9 mouse cellular contexts compared by ENCODE assay signal in the genomic region with DNA sequence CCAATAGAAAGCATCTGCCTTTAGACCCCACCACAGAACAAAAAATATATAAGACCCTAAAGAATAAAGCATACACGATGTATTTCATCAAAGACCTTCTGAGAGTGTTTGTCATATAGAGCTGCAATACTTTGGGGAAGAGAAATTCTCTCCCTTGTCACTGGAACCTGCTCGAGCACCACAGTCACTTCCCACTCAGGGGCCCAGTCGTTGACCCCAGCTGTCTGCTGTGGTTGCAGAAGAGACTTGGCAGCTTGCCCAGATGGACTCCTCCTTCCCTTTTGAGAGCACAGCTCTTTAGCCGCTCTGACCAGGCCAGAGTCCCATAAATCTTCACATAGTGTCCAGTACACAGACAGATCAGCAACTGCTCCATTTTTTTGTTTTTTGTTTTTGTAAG. TPM values are rescaled to one million over a fixed set of nuclear protein-coding genes. Genes with fewer than 3 reads are reported as not detected.
DNase-seq lines count a peak whose midpoint lies in the region; ATAC-seq lines count a peak whose summit lies in the region.
"Had no signal": no experiment of that assay in that cellular context is flagged by ENCODE, and none has a peak within 500 bp of the region (broad histone marks: within the 10 kb centered on the region; RNA-seq: fewer than 3 reads in every experiment).

No protein-coding gene starts in this region.

- 28% methylated on average over 4 of the region's 4 CpGs for WGBS in hindbrain, embryonic 14.5 days
- 29% methylated on average over 4 of the region's 4 CpGs for whole genome bisulfite sequencing in hindbrain, embryonic 13.5 days
- WGBS in kidney, embryonic 14.5 days = 13% methylated on average over 4 of the region's 4 CpGs
- 6% methylated on average over 4 of the region's 4 CpGs for WGBS in liver, embryonic 13.5 days (ENCODE audit: insufficient replicate concordance)

- no peaks in the 10 kb centered on the region for H3K36me3 ChIP-seq in hindbrain, embryonic 14.5 days (replicated peaks; ENCODE audit: control insufficient read depth, insufficient read depth)
- H3K36me3 ChIP-seq in hindbrain, embryonic 13.5 days = no peaks in the 10 kb centered on the region
- no peaks in the 10 kb centered on the region for H3K36me3 ChIP-seq in kidney, embryonic 14.5 days (ENCODE audit: control insufficient read depth, insufficient read depth, low read length)
- H3K36me3 ChIP-seq in liver, embryonic 13.5 days = no peaks in the 10 kb centered on the region

- H3K4me3 ChIP-seq in hindbrain, embryonic 14.5 days (replicated peaks; ENCODE audit: low read length) = no peak overlapping the region
- no peak overlapping the region for H3K4me3 ChIP-seq in hindbrain, embryonic 13.5 days
- no peak overlapping the region for H3K4me3 ChIP-seq in kidney, embryonic 14.5 days (ENCODE audit: low read length)
- no peak overlapping the region for H3K4me3 ChIP-seq in liver, embryonic 13.5 days (replicated peaks)

- H3K4me2 ChIP-seq in hindbrain, embryonic 14.5 days (replicated peaks) = no peak overlapping the region
- H3K4me2 ChIP-seq in hindbrain, embryonic 13.5 days = no peak overlapping the region
- no peak overlapping the region for H3K4me2 ChIP-seq in kidney, embryonic 14.5 days (replicated peaks; ENCODE audit: low read depth, low read length)
- no peak overlapping the region for H3K4me2 ChIP-seq in liver, embryonic 13.5 days

- no peak overlapping the region for H3K27ac ChIP-seq in hindbrain, embryonic 14.5 days
- no peak overlapping the region for H3K27ac ChIP-seq in hindbrain, embryonic 13.5 days
- no peak overlapping the region for H3K27ac ChIP-seq in kidney, embryonic 14.5 days (ENCODE audit: low read depth, low read length)
- peak overlapping the region; percentile 58 for H3K27ac ChIP-seq in liver, embryonic 13.5 days

- H3K27me3 ChIP-seq in hindbrain, embryonic 14.5 days (ENCODE audit: control insufficient read depth, insufficient read depth, low read length) = no peaks in the 10 kb centered on the region
- no peaks in the 10 kb centered on the region for H3K27me3 ChIP-seq in hindbrain, embryonic 13.5 days
- no peaks in the 10 kb centered on the region for H3K27me3 ChIP-seq in kidney, embryonic 14.5 days (ENCODE audit: control insufficient read depth, insufficient read depth, low read length)
- no peaks in the 10 kb centered on the region for H3K27me3 ChIP-seq in liver, embryonic 13.5 days

- no peak overlapping the region for H3K9ac ChIP-seq in hindbrain, embryonic 14.5 days
- no peak overlapping the region for H3K9ac ChIP-seq in hindbrain, embryonic 13.5 days
- H3K9ac ChIP-seq in kidney, embryonic 14.5 days (ENCODE audit: low read depth, low read length) = no peak overlapping the region
- no peak overlapping the region for H3K9ac ChIP-seq in liver, embryonic 13.5 days

- peak; percentile 31 for DNase-seq in hindbrain, embryonic 14.5 days (ENCODE audit: low spot score)
- DNase-seq in adipocyte (ENCODE audit: low spot score) = peak; percentile 64
- DNase-seq in gastrocnemius, postnatal 4 days (ENCODE audit: low spot score in 2 of 2) = peak; percentile 26 to 67
- DNase-seq in liver, embryonic 13.5 days = peak; percentile 31
- peak; percentile 20 for DNase-seq in thymus, postnatal 4 days

- ATAC-seq in hindbrain, embryonic 14.5 days (ENCODE audit: low FRiP score) = no peak
- ATAC-seq in hindbrain, embryonic 13.5 days (ENCODE audit: low FRiP score) = no peak
- ATAC-seq in kidney, embryonic 14.5 days (ENCODE audit: low FRiP score, low TSS enrichment) = peak; percentile 97
- ATAC-seq in liver, embryonic 13.5 days (ENCODE audit: low read depth) = peak; percentile 69
- ATAC-seq in neutrophil, adult 5-6 weeks (ENCODE audit: extremely low read depth, insufficient number of reproducible peaks, low FRiP score, poor library complexity, severe bottlenecking) = peak; percentile 76; the same call in 1 of the 2 replicates

- no peaks in the 10 kb centered on the region for H3K4me1 ChIP-seq in hindbrain, embryonic 14.5 days (replicated peaks; ENCODE audit: control insufficient read depth, insufficient read depth, low read length)
- H3K4me1 ChIP-seq in hindbrain, embryonic 13.5 days (replicated peaks) = peaks cover 3% of the 10 kb centered on the region; the same call in 1 of the 2 replicates
- H3K4me1 ChIP-seq in kidney, embryonic 14.5 days (ENCODE audit: control insufficient read depth, insufficient read depth, low read length) = no peaks in the 10 kb centered on the region
- peaks cover 25% of the 10 kb centered on the region for H3K4me1 ChIP-seq in liver, embryonic 13.5 days (replicated peaks)

- no peaks in the 10 kb centered on the region for H3K9me3 ChIP-seq in hindbrain, embryonic 14.5 days (ENCODE audit: control insufficient read depth, low read length)
- H3K9me3 ChIP-seq in hindbrain, embryonic 13.5 days = no peaks in the 10 kb centered on the region
- no peaks in the 10 kb centered on the region for H3K9me3 ChIP-seq in kidney, embryonic 14.5 days (ENCODE audit: control insufficient read depth, low read length)
- H3K9me3 ChIP-seq in liver, embryonic 13.5 days (replicated peaks) = no peaks in the 10 kb centered on the region

RNA-seq across cellular contexts. Expression of a gene that starts 15.9 kb away (rescaled TPM):
- polyA plus RNA-seq in hindbrain, embryonic 14.5 days (2014; fragmentation: Nextera tagmentation; extraction: Ambion mirVana) = not detected in 2 replicates
- 0.05 TPM in 1 of 2 replicates, not detected in the other for polyA plus RNA-seq in hindbrain, embryonic 13.5 days (2015; fragmentation: Nextera tagmentation; extraction: Ambion mirVana)
- not detected for total RNA-seq in gastrocnemius, postnatal 4 days (2021)
- polyA plus RNA-seq in kidney, embryonic 14.5 days (2014; fragmentation: Nextera tagmentation; extraction: Ambion mirVana) = not detected in 2 replicates
- polyA plus RNA-seq in liver, embryonic 13.5 days (2015; fragmentation: Nextera tagmentation; extraction: Ambion mirVana) = 0.10 and 0.12 TPM in 2 replicates
- total RNA-seq in neutrophil, adult 5-6 weeks (2017) = 10.1 and 10.7 TPM in 2 replicates
- total RNA-seq: layer of hippocampus, adult 18-20 months had no signal

RNA-seq across cellular contexts. Expression of a gene that starts 59.5 kb away (rescaled TPM):
- not detected in 2 replicates for polyA plus RNA-seq in hindbrain, embryonic 14.5 days (2014; fragmentation: Nextera tagmentation; extraction: Ambion mirVana)
- not detected in 2 replicates for polyA plus RNA-seq in hindbrain, embryonic 13.5 days (2015; fragmentation: Nextera tagmentation; extraction: Ambion mirVana)
- not detected for total RNA-seq in gastrocnemius, postnatal 4 days (2021)
- not detected in 2 replicates for polyA plus RNA-seq in kidney, embryonic 14.5 days (2014; fragmentation: Nextera tagmentation; extraction: Ambion mirVana)
- not detected in 2 replicates for polyA plus RNA-seq in liver, embryonic 13.5 days (2015; fragmentation: Nextera tagmentation; extraction: Ambion mirVana)
- total RNA-seq in neutrophil, adult 5-6 weeks (2017) = 1.2 TPM in 1 of 2 replicates, not detected in the other
- total RNA-seq: layer of hippocampus, adult 18-20 months had no signal

Comparison
In these comparisons a context has a peak if more than half of its experiments do, and no peak if none do; other contexts are left out.
1. ATAC-seq: peak in kidney, embryonic 14.5 days (single experiment), liver, embryonic 13.5 days (single experiment) and neutrophil, adult 5-6 weeks (single experiment); none in hindbrain, embryonic 14.5 days (single experiment) and hindbrain, embryonic 13.5 days (single experiment).
2. Peak in every context shown above with its lines, with median percentiles within 50 percentile points of each other: DNase-seq.